Mouse (Mus musculus) limb, embryonic 14.5 days (tissue): ENCODE data around the gene Ddx21. TPM values are rescaled to one million over a fixed set of nuclear protein-coding genes. Genes with fewer than 3 reads are reported as not detected.

Experiments
- ATAC-seq: fragments of 200-750 bp; cut with Nextera tagmentation; 2 replicates; pipeline ENCODE4 v1.8.0; 2017; ENCODE audit warnings: low read depth, moderate number of reproducible peaks, moderate TSS enrichment; ENCODE audit not compliant: low FRiP score
- DNase-seq: peaks from one replicate; pipeline ENCODE4 v3.0.0-alpha.2; 2015; ENCODE audit warnings: low spot score
- H3K27ac ChIP-seq: fragments of 300-500 bp; sonication (generic); replicated peaks from 2 replicates; pipeline ENCODE4 v1.5.1; 2014; ENCODE audit warnings: low read depth, mild to moderate bottlenecking, low read length, moderate library complexity, mixed read lengths
- H3K27me3 ChIP-seq: fragments of 300-500 bp; sonication (generic); 2 replicates; pipeline ENCODE4 v1.6.1; 2014; ENCODE audit warnings: low read length, mixed read lengths; ENCODE audit not compliant: control insufficient read depth, insufficient read depth
- H3K36me3 ChIP-seq: fragments of 300-500 bp; sonication (generic); 2 replicates; pipeline ENCODE4 v1.6.1; 2014; ENCODE audit warnings: mild to moderate bottlenecking, low read length, moderate library complexity, mixed read lengths; ENCODE audit not compliant: control insufficient read depth, insufficient read depth
- H3K4me1 ChIP-seq: fragments of 300-500 bp; sonication (generic); 2 replicates; pipeline ENCODE4 v1.6.1; 2014; ENCODE audit warnings: antibody characterized with exemption, low read length, mixed read lengths; ENCODE audit not compliant: control insufficient read depth, insufficient read depth
- H3K4me2 ChIP-seq: fragments of 300-500 bp; sonication (generic); replicated peaks from 2 replicates; pipeline ENCODE4 v1.6.1; 2014; ENCODE audit warnings: low read depth, mild to moderate bottlenecking, low read length, moderate library complexity; ENCODE audit not compliant: severe bottlenecking
- H3K4me3 ChIP-seq: fragments of 300-500 bp; sonication (generic); replicated peaks from 2 replicates; pipeline ENCODE4 v1.5.1; 2014; ENCODE audit warnings: low read length
- H3K9ac ChIP-seq: fragments of 300-500 bp; sonication (generic); 2 replicates; pipeline ENCODE4 v1.6.1; 2014; ENCODE audit warnings: mild to moderate bottlenecking, low read depth, low read length, moderate library complexity; ENCODE audit not compliant: severe bottlenecking
- H3K9me3 ChIP-seq: fragments of 300-500 bp; sonication (generic); 2 replicates; pipeline ENCODE4 v1.6.1; 2016; ENCODE audit warnings: low read length; ENCODE audit not compliant: control insufficient read depth
- POLR2A ChIP-seq: fragments of 200-500 bp; IDR thresholded peaks from 2 replicates; pipeline ENCODE4 v1.8.0; 2012; ENCODE audit warnings: inconsistent platforms, mild to moderate bottlenecking, moderate library complexity, borderline replicate concordance; ENCODE audit not compliant: insufficient read depth, insufficient read length; ENCODE audit errors: extremely low read depth
- WGBS: fragments of 180-500 bp; shearing (Covaris S2); extraction: QIAGEN DNeasy Blood & Tissue Kit; methylation state at CpG from one replicate; pipeline ENCODE4 v1.1.7; 2014; 5-methylcytosine and 5-hydroxymethylcytosine counted together
- polyA plus RNA-seq, 2 experiments: library from polyadenylated mRNA; depleted of rRNA in 1 of 2; stranded (reverse) in 1 of 2; unstranded in 1 of 2; fragments of >200 nt; fragmentation: Nextera tagmentation in 1 of 2; extraction: Ambion mirVana in 1 of 2; gene quantifications; 2 replicates each; pipeline versions ENCODE4 v1.2.1 to v1.2.3; 2012 to 2014

Ddx21 gene
- polyA plus RNA-seq (2012; rRNA removed) (35.3 and 43.5 TPM in 2 replicates), polyA plus RNA-seq (2014; fragmentation: Nextera tagmentation; extraction: Ambion mirVana) (26.0 and 26.8 TPM in 2 replicates)

GRCm38 (mm10) chr10:62602177-62603040, at the start of gene Ddx21:
Gene Ddx21, minus strand, starts transcription at chr10:62602281.
- peak within 1 kb of the TSS; percentile 78 for H3K9ac ChIP-seq
- peak; percentile 96 for ATAC-seq
- H3K27me3 ChIP-seq: no peaks in the 10 kb centered on the region
- no peaks in the 10 kb centered on the region for H3K9me3 ChIP-seq
- H3K4me1 ChIP-seq: no peaks in the 10 kb centered on the region; the same call in 1 of the 2 replicates
- peak; percentile 92 for DNase-seq
- H3K27ac ChIP-seq: peak within 1 kb of the TSS; percentile 16
- peaks cover 13% of the 10 kb centered on the region for H3K36me3 ChIP-seq
- TF ChIP-seq POLR2A: peak; percentile 91; the same call in 1 of the 2 replicates
- 6% methylated on average over 50 of the region's 53 CpGs for WGBS
- H3K4me2 ChIP-seq: peak within 1 kb of the TSS; percentile 91
- peak within 1 kb of the TSS; percentile 91 for H3K4me3 ChIP-seq

GRCm38 (mm10) chr10:62650881-62651810, 49.1 kb upstream of the Ddx21 start, which contains the start of gene Ddx50:
Gene Ddx50, minus strand, starts transcription at chr10:62651218.
- under 1% methylated on average over 60 of the region's 89 CpGs for WGBS
- peak; percentile 98 for ATAC-seq
- Histone ChIP-seq H3K4me3 (peak within 1 kb of the TSS; percentile 98), H3K27me3 (no peaks in the 10 kb centered on the region), H3K9me3 (no peaks in the 10 kb centered on the region), H3K4me2 (peak within 1 kb of the TSS; percentile 64), H3K36me3 (peaks cover 11% of the 10 kb centered on the region), H3K4me1 (peaks cover 8% of the 10 kb centered on the region), H3K9ac (peak within 1 kb of the TSS; percentile 97), H3K27ac (peak within 1 kb of the TSS; percentile 95)
- peak; percentile 99 for DNase-seq
- TF ChIP-seq POLR2A: peak; percentile 86; the same call in 1 of the 2 replicates

DNA sequence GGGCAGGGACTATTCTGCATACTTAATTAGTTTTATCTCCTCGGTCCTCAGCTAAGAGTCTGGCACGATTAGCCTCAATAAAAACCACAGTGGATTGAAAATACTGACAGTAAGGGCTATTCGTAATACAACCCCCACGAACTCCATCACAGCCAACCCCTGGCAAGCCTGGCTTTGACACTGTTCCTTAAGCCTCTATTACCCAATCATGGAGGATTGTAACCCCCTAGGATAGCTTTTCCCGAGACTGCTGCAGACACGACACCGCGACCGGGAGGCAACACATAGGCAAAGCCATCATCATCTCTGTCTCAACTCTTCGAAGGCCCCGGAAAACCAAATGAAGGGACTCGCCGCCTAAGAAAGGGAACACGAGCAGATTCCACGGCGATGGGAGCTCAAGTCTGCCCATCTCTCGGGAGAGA, 48.3 kb upstream of the Ddx21 start:
- no peaks in the 10 kb centered on the region for H3K9me3 ChIP-seq
- peak overlapping the region; percentile 95 for H3K27ac ChIP-seq
- H3K9ac ChIP-seq: peak overlapping the region; percentile 97
- no peaks in the 10 kb centered on the region for H3K27me3 ChIP-seq
- DNase-seq (no peak), ATAC-seq (no peak)
- WGBS: under 1% methylated on average over 17 of the region's 17 CpGs
- peak overlapping the region; percentile 64 for H3K4me2 ChIP-seq
- H3K4me3 ChIP-seq: peak overlapping the region; percentile 98
- no peak for TF ChIP-seq POLR2A
- H3K4me1 ChIP-seq: peaks cover 8% of the 10 kb centered on the region
- peaks cover 17% of the 10 kb centered on the region for H3K36me3 ChIP-seq

- no peak for ATAC-seq
These were observed 2.1 kb upstream of the Ddx21 start for GRCm38 (mm10) chr10:62604161-62604560.

More at GRCm38 (mm10) chr10:62604161-62604560, 2.1 kb upstream of the Ddx21 start:
- TF ChIP-seq POLR2A: no peak
- H3K4me1 ChIP-seq: no peaks in the 10 kb centered on the region; the same call in 1 of the 2 replicates
- no peak overlapping the region for H3K9ac ChIP-seq
- no peaks in the 10 kb centered on the region for H3K27me3 ChIP-seq
- WGBS: 87% methylated on average over 3 of the region's 3 CpGs
- H3K36me3 ChIP-seq: no peaks in the 10 kb centered on the region
- no peaks in the 10 kb centered on the region for H3K9me3 ChIP-seq
- no peak for DNase-seq
- no peak overlapping the region for H3K27ac ChIP-seq
- H3K4me2 ChIP-seq: no peak overlapping the region
- no peak overlapping the region for H3K4me3 ChIP-seq
